Mouse (Mus musculus) heart, postnatal 14 days (tissue): Measurements from ENCODE around the gene Gm2916. TPM values are rescaled to one million over a fixed set of nuclear protein-coding genes. Genes with fewer than 3 reads are reported as not detected.
"Not testable (repeated sequence)": the region's sequence is repeated elsewhere in the genome, so short reads cannot be mapped to it uniquely, and the experiment has no call there.

Experiments used
- DNase-seq, 2 experiments: peaks; one replicate each; pipeline ENCODE4 v3.0.0; 2021 to 2022
- intact Hi-C: fragments of 180-260 bp; cut with DNase I; formaldehyde crosslinking; loops from one replicate; pipeline ENCODE4 v1.15.1; 2025
- long read RNA-seq, 2 experiments: library from polyadenylated mRNA; stranded (forward); transcript quantifications; one replicate each; pipeline ENCODE4 v2.0.0; 2021
- total RNA-seq, 2 experiments: library from RNA; stranded (reverse); gene quantifications; 2 replicates each; pipeline ENCODE4 v1.2.3; 2021

Gm2916 gene
- not detected for total RNA-seq
- long read RNA-seq, experiment 1 = 0 reads
- long read RNA-seq, experiment 2 = 0 reads

GRCm38 (mm10) chr14:3883872-3884271 is at the start of gene Gm2916:
TSS of gene Gm2916 (plus strand) at chr14:3884172.
- intact Hi-C loops, DNase-seq: not testable (repeated sequence)

- DNase-seq, intact Hi-C loops: not testable (repeated sequence)
Measured at GRCm38 (mm10) chr14:3845945-3846344, 38.0 kb upstream of the Gm2916 start, which contains the start of gene Gm3033. TSS of gene Gm3033 (plus strand) at chr14:3846245.

- intact Hi-C loops, DNase-seq: not testable (repeated sequence)
Measured at GRCm38 (mm10) chr14:3931456-3931855, 47.5 kb downstream of the Gm2916 start, which contains the start of gene Gm3029. TSS of gene Gm3029 (plus strand) at chr14:3931756.

GRCm38 (mm10) chr14:3963247-3963646 is 79.3 kb downstream of the Gm2916 start, which contains the start of gene Gm3095:
TSS of gene Gm3095 (plus strand) at chr14:3963547.
- intact Hi-C loops, DNase-seq: not testable (repeated sequence)

Other genes with a start within 250 kb of the Gm2916 start
- not detected for gene Gm3012, start 249.7 kb upstream of the Gm2916 start, total RNA-seq
- gene Gm3020, start 232.1 kb upstream of the Gm2916 start, total RNA-seq = under 1 TPM; 0.49 to 0.50 TPM
- gene Gm3043, start 195.4 kb upstream of the Gm2916 start, total RNA-seq = not detected
- gene Gm3002, start 74.1 kb upstream of the Gm2916 start, total RNA-seq = under 1 TPM; 0.15 to 0.98 TPM
- not detected for gene Gm3033, start 37.9 kb upstream of the Gm2916 start, total RNA-seq
- gene Gm3029, start 47.6 kb downstream of the Gm2916 start, total RNA-seq = not detected
- gene Gm3095, start 79.4 kb downstream of the Gm2916 start, total RNA-seq = not detected
- gene Gm3099, start 114.2 kb downstream of the Gm2916 start, total RNA-seq = not detected
- gene Gm5796, start 139.8 kb downstream of the Gm2916 start, total RNA-seq = 1 to 10 TPM in 1 of 2 experiments, under 1 TPM in 1; 0.73 to 1.6 TPM
- under 1 TPM; 0.19 to 0.20 TPM for gene Gm3115, start 199.9 kb downstream of the Gm2916 start, total RNA-seq
- 1 to 10 TPM; 1.6 to 2.5 TPM for gene Gm8108, start 226.4 kb downstream of the Gm2916 start, total RNA-seq